ENCODE assay signal across 7 mouse cellular contexts in genomic region chr11:115435596-115436337, GRCm38 (mm10). TPM values are rescaled to one million over a fixed set of nuclear protein-coding genes. Genes with fewer than 3 reads are reported as not detected.
A peak's percentile ranks its signal among the peaks of the same experiment; 100 is the strongest.
DNase-seq lines count a peak whose midpoint lies in the region; ATAC-seq lines count a peak whose summit lies in the region.

No protein-coding gene starts in this region.

- WGBS in heart, embryonic 14.5 days: 6% methylated on average over 31 of the region's 31 CpGs
- 5% methylated on average over 31 of the region's 31 CpGs for WGBS in liver, embryonic 11.5 days
- WGBS in stomach, embryonic 16.5 days: 6% methylated on average over 31 of the region's 31 CpGs

- no peak; the same call in 1 of the 2 replicates for ATAC-seq in heart, embryonic 14.5 days (ENCODE audit: insufficient number of reproducible peaks, insufficient read depth, low FRiP score, low read depth)
- no peak for ATAC-seq in liver, embryonic 11.5 days (replicated peaks; ENCODE audit: low FRiP score)
- ATAC-seq in stomach, embryonic 16.5 days (ENCODE audit: insufficient read depth, low FRiP score): no peak

- H3K36me3 ChIP-seq in heart, embryonic 14.5 days (ENCODE audit: control insufficient read depth, insufficient read depth, low read length): peaks cover 21% of the 10 kb centered on the region
- no peaks in the 10 kb centered on the region; the same call in 1 of the 2 replicates for H3K36me3 ChIP-seq in liver, embryonic 11.5 days (ENCODE audit: control insufficient read depth, insufficient read depth, low read length)
- peaks cover 6% of the 10 kb centered on the region; the same call in 1 of the 2 replicates for H3K36me3 ChIP-seq in stomach, embryonic 16.5 days (ENCODE audit: control insufficient read depth, insufficient read depth, low read length)

- peak overlapping the region; percentile 72 for H3K9ac ChIP-seq in heart, embryonic 14.5 days (ENCODE audit: low read length)
- 0 out of 2 replicates have a peak overlapping the region, but pooled peaks have one; percentile 31 for H3K9ac ChIP-seq in liver, embryonic 11.5 days (ENCODE audit: low read depth, low read length)
- peak overlapping the region; percentile 61 for H3K9ac ChIP-seq in stomach, embryonic 16.5 days (ENCODE audit: low read length)

- peak; percentile 52 for DNase-seq in right cerebral cortex, postnatal 4 days
- no peak for DNase-seq in right cerebral cortex, postnatal 14 days
- peak; percentile 72 to 78 for DNase-seq in cerebellum, postnatal 36 days
- peak; percentile 56 for DNase-seq in liver, embryonic 11.5 days (ENCODE audit: low spot score)
- no peak for DNase-seq in right cerebral cortex, adult 18-20 months

- H3K9me3 ChIP-seq in heart, embryonic 14.5 days (ENCODE audit: control insufficient read depth, low read length): peaks cover 7% of the 10 kb centered on the region
- H3K9me3 ChIP-seq in liver, embryonic 11.5 days (ENCODE audit: control insufficient read depth, low read length): no peaks in the 10 kb centered on the region; the same call in 1 of the 2 replicates
- no peaks in the 10 kb centered on the region for H3K9me3 ChIP-seq in stomach, embryonic 16.5 days (replicated peaks; ENCODE audit: control insufficient read depth, low read length)

- H3K27ac ChIP-seq in heart, embryonic 14.5 days (replicated peaks in 1 of 2; ENCODE audit: control insufficient read depth in 1 of 2, insufficient read depth in 1 of 2, low read depth in 2 of 2, low read length in 2 of 2): no peak overlapping the region
- H3K27ac ChIP-seq in liver, embryonic 11.5 days (ENCODE audit: low read depth, low read length): no peak overlapping the region
- no peak overlapping the region for H3K27ac ChIP-seq in stomach, embryonic 16.5 days (ENCODE audit: low read length)

- H3K27me3 ChIP-seq in heart, embryonic 14.5 days (ENCODE audit: control insufficient read depth, insufficient read depth, low read length): no peaks in the 10 kb centered on the region
- H3K27me3 ChIP-seq in liver, embryonic 11.5 days (replicated peaks; ENCODE audit: control insufficient read depth, insufficient read depth, low read length): peaks cover 11% of the 10 kb centered on the region
- no peaks in the 10 kb centered on the region for H3K27me3 ChIP-seq in stomach, embryonic 16.5 days (ENCODE audit: control insufficient read depth, insufficient read depth, low read length)

- H3K4me3 ChIP-seq in heart, embryonic 14.5 days (ENCODE audit: control insufficient read depth in 1 of 2, insufficient read depth in 1 of 2, low read depth in 1 of 2, low read length in 2 of 2): peak overlapping the region; percentile 38 to 42
- peak overlapping the region; percentile 24 for H3K4me3 ChIP-seq in liver, embryonic 11.5 days (ENCODE audit: low read depth, low read length)
- peak overlapping the region; percentile 32 for H3K4me3 ChIP-seq in stomach, embryonic 16.5 days (replicated peaks; ENCODE audit: low read length)

- peak overlapping the region; percentile 81 for H3K4me2 ChIP-seq in heart, embryonic 14.5 days (ENCODE audit: low read length)
- peak overlapping the region; percentile 57 for H3K4me2 ChIP-seq in liver, embryonic 11.5 days
- H3K4me2 ChIP-seq in stomach, embryonic 16.5 days (ENCODE audit: low read depth, low read length): peak overlapping the region; percentile 49

- peaks cover 6 to 12% of the 10 kb centered on the region in 2 experiments; a peak in 3 of 4 replicates for H3K4me1 ChIP-seq in heart, embryonic 14.5 days (ENCODE audit: control insufficient read depth in 2 of 2, insufficient read depth in 2 of 2, low read length in 2 of 2)
- no peaks in the 10 kb centered on the region for H3K4me1 ChIP-seq in liver, embryonic 11.5 days (replicated peaks; ENCODE audit: control insufficient read depth, insufficient read depth, low read length)
- H3K4me1 ChIP-seq in stomach, embryonic 16.5 days (ENCODE audit: control insufficient read depth, insufficient read depth, low read length): peaks cover 9% of the 10 kb centered on the region

RNA-seq across cellular contexts. Expression of gene Trim80, which starts 4.6 kb away (rescaled TPM):
- polyA plus RNA-seq in heart, embryonic 14.5 days (2014; fragmentation: Nextera tagmentation; extraction: Ambion mirVana): 0.14 TPM in 1 of 2 replicates, not detected in the other
- 0.18 and 0.27 TPM in 2 replicates for polyA plus RNA-seq in liver, embryonic 11.5 days (2014; fragmentation: Nextera tagmentation; extraction: Ambion mirVana)
- 0.22 and 0.26 TPM in 2 replicates for polyA plus RNA-seq in stomach, embryonic 16.5 days (2015; fragmentation: Nextera tagmentation; extraction: Ambion mirVana)

RNA-seq across cellular contexts. Expression of gene Kctd2, which starts 15.8 kb away (rescaled TPM):
- 19.3 and 23.5 TPM in 2 replicates for polyA plus RNA-seq in heart, embryonic 14.5 days (2014; fragmentation: Nextera tagmentation; extraction: Ambion mirVana)
- 8.4 and 8.9 TPM in 2 replicates for polyA plus RNA-seq in liver, embryonic 11.5 days (2014; fragmentation: Nextera tagmentation; extraction: Ambion mirVana)
- polyA plus RNA-seq in stomach, embryonic 16.5 days (2015; fragmentation: Nextera tagmentation; extraction: Ambion mirVana): 3.2 and 3.6 TPM in 2 replicates

RNA-seq across cellular contexts. Expression of gene Atp5h, which starts 16.0 kb away (rescaled TPM):
- 2,259 and 2,271 TPM in 2 replicates for polyA plus RNA-seq in heart, embryonic 14.5 days (2014; fragmentation: Nextera tagmentation; extraction: Ambion mirVana)
- 835 and 884 TPM in 2 replicates for polyA plus RNA-seq in liver, embryonic 11.5 days (2014; fragmentation: Nextera tagmentation; extraction: Ambion mirVana)
- polyA plus RNA-seq in stomach, embryonic 16.5 days (2015; fragmentation: Nextera tagmentation; extraction: Ambion mirVana): 746 and 843 TPM in 2 replicates

RNA-seq across cellular contexts. Expression of gene Slc16a5, which starts 26.5 kb away (rescaled TPM):
- polyA plus RNA-seq in heart, embryonic 14.5 days (2014; fragmentation: Nextera tagmentation; extraction: Ambion mirVana): 0.08 and 0.26 TPM in 2 replicates
- not detected in 2 replicates for polyA plus RNA-seq in liver, embryonic 11.5 days (2014; fragmentation: Nextera tagmentation; extraction: Ambion mirVana)
- 2.8 and 3.7 TPM in 2 replicates for polyA plus RNA-seq in stomach, embryonic 16.5 days (2015; fragmentation: Nextera tagmentation; extraction: Ambion mirVana)

RNA-seq across cellular contexts. Expression of gene Mrpl58, which starts 32.2 kb away (rescaled TPM):
- polyA plus RNA-seq in heart, embryonic 14.5 days (2014; fragmentation: Nextera tagmentation; extraction: Ambion mirVana): 191 and 195 TPM in 2 replicates
- polyA plus RNA-seq in liver, embryonic 11.5 days (2014; fragmentation: Nextera tagmentation; extraction: Ambion mirVana): 165 TPM in 2 replicates
- polyA plus RNA-seq in stomach, embryonic 16.5 days (2015; fragmentation: Nextera tagmentation; extraction: Ambion mirVana): 160 and 162 TPM in 2 replicates

Comparison
In these comparisons a context has a peak if more than half of its experiments do, and no peak if none do; other contexts are left out.
1. DNase-seq: peak in right cerebral cortex, postnatal 4 days (single experiment), cerebellum, postnatal 36 days (2 of 2) and liver, embryonic 11.5 days (single experiment); none in right cerebral cortex, postnatal 14 days (single experiment) and right cerebral cortex, adult 18-20 months (single experiment).
2. Peak in every context shown above with its lines, with median percentiles within 50 percentile points of each other: H3K4me2 ChIP-seq, H3K4me3 ChIP-seq and H3K9ac ChIP-seq.